Mouse (Mus musculus) neural tube, embryonic 12.5 days (tissue): ENCODE data around the gene Alms1. TPM values are rescaled to one million over a fixed set of nuclear protein-coding genes. Genes with fewer than 3 reads are reported as not detected.

ENCODE experiments used
- ATAC-seq: fragments of 200-750 bp; cut with Nextera tagmentation; 2 replicates; pipeline ENCODE4 v1.8.0; 2017; ENCODE audit warnings: low read depth, mild to moderate bottlenecking, moderate TSS enrichment, moderate library complexity; ENCODE audit not compliant: low FRiP score
- H3K27ac ChIP-seq: fragments of 300-500 bp; sonication (generic); 2 replicates; pipeline ENCODE4 v1.5.1; 2016
- H3K27me3 ChIP-seq: fragments of 300-500 bp; sonication (generic); replicated peaks from 2 replicates; pipeline ENCODE4 v1.6.1; 2016; ENCODE audit warnings: mild to moderate bottlenecking
- H3K36me3 ChIP-seq: fragments of 300-500 bp; sonication (generic); 2 replicates; pipeline ENCODE4 v1.6.1; 2016; ENCODE audit warnings: mild to moderate bottlenecking
- H3K4me1 ChIP-seq: fragments of 300-500 bp; sonication (generic); 2 replicates; pipeline ENCODE4 v1.6.1; 2016
- H3K4me2 ChIP-seq: fragments of 300-500 bp; sonication (generic); replicated peaks from 2 replicates; pipeline ENCODE4 v1.6.1; 2016; ENCODE audit warnings: mild to moderate bottlenecking
- H3K4me3 ChIP-seq: fragments of 300-500 bp; sonication (generic); 2 replicates; pipeline ENCODE4 v1.5.1; 2016
- H3K9ac ChIP-seq: fragments of 300-500 bp; sonication (generic); 2 replicates; pipeline ENCODE4 v1.6.1; 2016; ENCODE audit warnings: mild to moderate bottlenecking
- H3K9me3 ChIP-seq: fragments of 300-500 bp; sonication (generic); 2 replicates; pipeline ENCODE4 v1.6.1; 2016; ENCODE audit warnings: mild to moderate bottlenecking
- WGBS: fragments of 180-500 bp; shearing (Covaris S2); methylation state at CpG from one replicate; pipeline ENCODE4 v1.1.7; 2016; 5-methylcytosine and 5-hydroxymethylcytosine counted together
- polyA plus RNA-seq: library from polyadenylated mRNA; unstranded; fragments of >200 nt; fragmentation: Nextera tagmentation; extraction: Ambion mirVana; gene quantifications from 2 replicates; pipeline ENCODE4 v1.2.1, GENCODE M21; 2016

Gene Alms1
- polyA plus RNA-seq = 5.9 and 6.7 TPM in 2 replicates

DNA sequence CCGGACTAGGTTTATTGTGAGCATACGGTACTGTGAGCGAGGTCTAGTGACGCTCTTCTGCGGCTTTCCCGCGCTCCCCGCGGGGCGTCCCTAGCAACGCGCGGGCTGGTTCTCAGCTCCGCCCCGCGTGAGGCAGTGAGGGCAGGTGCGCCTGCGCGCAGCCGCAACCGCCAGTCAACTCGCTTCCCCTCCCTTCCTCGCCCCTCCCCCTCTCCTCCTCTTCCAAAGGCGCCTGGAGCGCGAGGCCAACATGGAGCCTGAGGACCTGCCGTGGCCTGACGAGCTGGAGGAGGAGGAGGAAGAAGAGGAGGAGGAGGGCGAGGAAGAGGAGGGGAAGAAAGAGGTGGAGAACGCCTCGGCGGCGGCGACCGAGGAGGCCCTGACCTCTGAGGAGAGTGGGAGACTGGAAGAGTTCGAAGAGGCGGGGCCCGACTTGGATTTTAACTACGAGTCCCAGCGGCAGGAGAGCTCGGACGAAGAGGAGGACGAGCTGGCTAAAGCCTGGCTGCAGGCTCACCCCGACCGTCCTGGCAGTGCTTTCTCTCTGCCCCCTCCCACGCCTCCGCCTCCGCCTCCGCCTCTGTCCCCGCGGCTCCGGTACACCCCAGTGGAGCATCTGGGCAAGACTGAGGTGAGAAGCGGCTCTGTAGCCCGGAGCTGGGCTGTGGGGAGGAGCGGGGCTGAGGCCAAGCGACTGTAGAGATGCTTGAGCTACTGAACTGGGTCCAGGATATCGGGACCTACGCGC, at the start of gene Alms1:
Gene Alms1 (plus strand): TSS at position 136 of the 748 bp plus-strand sequence.
- peak within 1 kb of the TSS; percentile 85 for H3K27ac ChIP-seq
- peak within 1 kb of the TSS; percentile 86 for H3K9ac ChIP-seq
- no peaks in the 10 kb centered on the region for H3K27me3 ChIP-seq
- no peaks in the 10 kb centered on the region for H3K36me3 ChIP-seq
- ATAC-seq = peak; percentile 96
- peaks cover 20% of the 10 kb centered on the region for H3K4me1 ChIP-seq
- peak within 1 kb of the TSS; percentile 75 for H3K4me2 ChIP-seq
- under 1% methylated on average over 55 of the region's 59 CpGs for whole genome bisulfite sequencing
- peak within 1 kb of the TSS; percentile 89 for H3K4me3 ChIP-seq
- H3K9me3 ChIP-seq = no peaks in the 10 kb centered on the region

DNA sequence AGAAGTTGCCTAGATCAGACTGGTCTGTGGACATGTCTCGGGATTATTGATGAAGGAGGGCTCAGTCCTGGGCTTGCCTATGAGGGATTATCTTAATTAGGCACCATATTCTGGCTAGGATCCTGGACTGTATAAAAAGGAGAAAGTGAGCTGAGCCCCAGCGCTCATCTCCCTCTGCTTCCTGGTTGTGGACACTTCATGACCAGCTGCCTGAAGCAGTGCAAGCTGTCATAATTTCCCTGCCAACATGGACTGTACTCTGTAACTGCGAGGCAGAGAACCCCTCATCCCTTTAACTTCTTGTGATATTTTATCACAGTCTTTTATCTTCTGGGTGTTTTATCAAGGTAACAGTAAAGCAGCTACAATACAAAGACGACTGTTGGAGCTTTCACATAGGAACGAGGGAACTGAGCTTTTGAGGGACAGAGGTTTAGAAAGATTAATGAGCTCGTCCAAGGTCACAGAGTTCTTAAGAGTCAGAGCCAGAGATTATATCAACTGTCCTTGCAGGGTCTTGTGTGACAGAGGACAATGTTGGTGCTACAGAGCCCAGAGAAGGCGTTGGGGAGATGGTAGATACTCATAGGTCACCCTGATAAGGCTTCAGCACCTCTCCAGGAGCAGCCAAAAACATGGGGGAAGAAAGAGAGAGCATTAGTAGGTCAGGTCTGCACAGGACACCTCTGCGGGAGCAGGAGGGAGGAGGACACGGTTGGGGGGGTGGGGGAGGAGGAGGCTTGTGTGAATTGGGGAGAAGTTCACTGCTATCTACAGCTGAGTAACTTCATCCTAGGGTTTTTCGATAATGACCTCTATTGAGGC, 43.8 kb upstream of the Alms1 start:
- WGBS = 81% methylated on average over 10 of the region's 10 CpGs
- no peak overlapping the region for H3K4me2 ChIP-seq
- H3K27me3 ChIP-seq = no peaks in the 10 kb centered on the region
- no peak overlapping the region for H3K27ac ChIP-seq
- H3K36me3 ChIP-seq = no peaks in the 10 kb centered on the region
- ATAC-seq = no peak
- no peaks in the 10 kb centered on the region for H3K4me1 ChIP-seq
- no peak overlapping the region for H3K4me3 ChIP-seq
- H3K9me3 ChIP-seq = no peaks in the 10 kb centered on the region
- H3K9ac ChIP-seq = no peak overlapping the region

DNA sequence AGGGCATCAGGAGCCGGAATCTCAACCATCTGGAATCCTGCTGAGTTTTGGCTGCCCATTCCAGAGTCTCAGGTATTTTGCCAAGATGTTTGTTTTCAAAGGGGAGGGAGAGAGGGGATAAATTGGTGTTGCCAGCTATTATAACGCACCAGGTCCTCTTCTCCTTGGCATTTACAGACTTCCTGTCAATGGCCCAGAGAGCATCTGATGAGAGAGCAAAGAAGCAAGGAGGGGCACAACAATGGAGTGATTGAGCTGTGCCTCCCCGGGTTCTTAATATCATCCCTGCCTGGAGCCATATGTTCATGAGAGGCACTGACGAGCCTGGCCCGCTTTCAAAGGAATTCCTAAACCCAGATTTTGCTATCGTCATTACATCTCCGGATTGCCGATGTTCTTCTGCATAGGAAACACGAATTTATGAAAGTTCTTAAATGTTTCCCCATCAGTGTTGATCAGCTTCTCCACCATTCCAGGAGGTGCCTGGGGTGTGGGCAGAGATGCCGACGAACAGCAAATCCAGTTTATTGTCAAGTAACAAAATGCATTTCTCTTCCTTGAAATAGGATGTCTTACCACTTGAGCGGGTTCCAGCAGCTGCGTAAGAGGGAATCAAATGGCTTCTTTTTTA, 43.0 kb upstream of the Alms1 start:
- H3K27ac ChIP-seq = no peak overlapping the region
- H3K4me3 ChIP-seq = no peak overlapping the region
- WGBS = 73% methylated on average over 13 of the region's 13 CpGs
- no peak for ATAC-seq
- H3K4me1 ChIP-seq = no peaks in the 10 kb centered on the region
- no peaks in the 10 kb centered on the region for H3K27me3 ChIP-seq
- no peaks in the 10 kb centered on the region for H3K9me3 ChIP-seq
- no peak overlapping the region for H3K9ac ChIP-seq
- no peak overlapping the region for H3K4me2 ChIP-seq
- H3K36me3 ChIP-seq = no peaks in the 10 kb centered on the region

DNA sequence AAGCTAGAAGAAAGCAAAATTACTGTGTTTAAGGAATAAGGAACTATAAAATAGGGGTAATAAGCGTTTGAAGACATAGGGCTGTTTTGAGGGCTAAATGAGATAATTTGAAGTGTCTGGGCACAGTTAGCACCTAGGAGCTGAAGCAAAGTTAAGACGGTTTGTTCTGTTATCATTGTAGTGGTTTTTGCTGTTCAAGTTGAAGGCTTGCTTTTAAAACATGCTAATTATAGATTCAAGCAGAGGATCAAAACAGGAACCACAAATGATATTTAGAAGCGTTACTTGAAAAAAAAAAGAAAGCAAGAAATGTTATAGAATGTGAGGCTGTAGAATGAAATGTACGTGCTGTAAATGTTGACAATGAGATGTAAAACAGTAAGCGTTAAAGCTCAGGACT, 39.7 kb upstream of the Alms1 start:
- Histone ChIP-seq H3K4me3 (no peak overlapping the region), H3K4me1 (no peaks in the 10 kb centered on the region), H3K27me3 (no peaks in the 10 kb centered on the region), H3K36me3 (no peaks in the 10 kb centered on the region), H3K9me3 (no peaks in the 10 kb centered on the region), H3K27ac (no peak overlapping the region), H3K4me2 (no peak overlapping the region), H3K9ac (no peak overlapping the region)
- WGBS = 87% methylated on average over 5 of the region's 5 CpGs
- ATAC-seq = no peak

GRCm38 (mm10) chr6:85562374-85562773, 25.0 kb upstream of the Alms1 start:
- Histone ChIP-seq H3K9ac (no peak overlapping the region), H3K4me2 (no peak overlapping the region), H3K27ac (no peak overlapping the region), H3K27me3 (no peaks in the 10 kb centered on the region), H3K4me3 (no peak overlapping the region), H3K9me3 (no peaks in the 10 kb centered on the region), H3K36me3 (no peaks in the 10 kb centered on the region), H3K4me1 (no peaks in the 10 kb centered on the region)
- 33% methylated on average over 1 of the region's 1 CpGs for WGBS
- no peak for ATAC-seq

DNA sequence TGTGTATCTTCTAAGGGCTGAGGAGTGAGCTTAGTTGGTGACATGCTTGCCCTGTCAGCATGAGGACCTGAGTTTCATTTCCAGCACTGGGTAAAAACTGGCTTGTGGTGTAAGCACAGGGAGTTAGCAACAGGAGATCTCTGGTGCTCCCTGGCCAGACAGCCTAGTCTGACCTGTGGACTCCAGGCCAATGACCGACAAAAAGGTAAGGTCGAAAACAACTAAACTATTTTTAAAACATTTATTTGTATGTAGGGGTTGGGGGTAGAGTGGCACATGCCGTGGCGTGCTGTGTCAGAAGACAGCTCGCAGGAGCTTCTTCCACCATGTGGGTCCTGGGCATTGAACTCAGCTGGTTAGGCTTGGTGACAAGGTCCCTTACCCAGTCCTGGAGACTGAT, 14.5 kb upstream of the Alms1 start:
- no peak for ATAC-seq
- WGBS = 92% methylated on average over 5 of the region's 5 CpGs
- no peak overlapping the region for H3K9ac ChIP-seq

GRCm38 (mm10) chr6:85581688-85582087, 5.6 kb upstream of the Alms1 start:
- H3K4me1 ChIP-seq = no peaks in the 10 kb centered on the region
- ATAC-seq = no peak
- no peaks in the 10 kb centered on the region for H3K36me3 ChIP-seq
- WGBS = 92% methylated on average over 5 of the region's 5 CpGs
- no peaks in the 10 kb centered on the region for H3K9me3 ChIP-seq
- no peak overlapping the region for H3K4me2 ChIP-seq
- no peak overlapping the region for H3K4me3 ChIP-seq
- H3K27ac ChIP-seq = no peak overlapping the region
- H3K27me3 ChIP-seq = no peaks in the 10 kb centered on the region
- H3K9ac ChIP-seq = no peak overlapping the region

More for the DNA sequence above, 14.5 kb upstream of the Alms1 start:
- H3K4me3 ChIP-seq = no peak overlapping the region
- no peaks in the 10 kb centered on the region for H3K36me3 ChIP-seq
- H3K4me2 ChIP-seq = no peak overlapping the region
- no peak overlapping the region for H3K27ac ChIP-seq
- H3K27me3 ChIP-seq = no peaks in the 10 kb centered on the region
- H3K9me3 ChIP-seq = no peaks in the 10 kb centered on the region
- H3K4me1 ChIP-seq = no peaks in the 10 kb centered on the region

- WGBS = 93% methylated on average over 4 of the region's 4 CpGs
- H3K9ac ChIP-seq = no peak overlapping the region
- no peak overlapping the region for H3K4me3 ChIP-seq
- no peaks in the 10 kb centered on the region for H3K9me3 ChIP-seq
- no peaks in the 10 kb centered on the region for H3K27me3 ChIP-seq
- no peak overlapping the region for H3K4me2 ChIP-seq
- H3K4me1 ChIP-seq = peaks cover 13% of the 10 kb centered on the region
- no peak overlapping the region for H3K27ac ChIP-seq
- H3K36me3 ChIP-seq = no peaks in the 10 kb centered on the region
- ATAC-seq = no peak
These were observed 2.7 kb upstream of the Alms1 start for GRCm38 (mm10) chr6:85584612-85585011.

DNA sequence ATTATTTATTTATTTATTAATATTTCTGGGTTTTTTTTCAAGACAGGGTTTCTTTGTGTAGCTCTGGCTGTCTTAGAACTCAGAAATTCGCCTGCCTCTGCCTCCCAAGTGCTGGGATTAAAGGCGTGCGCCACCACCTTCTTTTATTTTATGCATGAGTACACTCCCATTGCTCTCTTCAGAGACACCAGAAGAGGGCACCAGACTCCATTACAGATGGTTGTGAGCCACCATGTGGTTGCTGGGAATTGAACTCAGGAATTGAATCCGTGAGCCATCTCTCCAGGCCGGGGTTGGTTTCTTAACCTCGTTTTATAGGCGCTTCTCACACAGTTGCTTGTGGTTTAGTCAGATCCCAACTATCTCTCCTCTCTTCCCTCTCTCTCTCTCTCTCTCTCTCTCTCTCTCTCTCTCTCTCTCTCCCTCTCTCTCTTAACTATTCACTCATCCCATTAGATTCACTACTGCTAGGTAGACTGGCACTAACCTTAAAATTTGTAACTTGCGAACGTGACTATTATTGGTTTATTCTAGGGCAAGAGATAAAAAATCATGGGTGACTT, 445 bp upstream of the Alms1 start:
- H3K9ac ChIP-seq = no peak overlapping the region
- H3K27me3 ChIP-seq = no peaks in the 10 kb centered on the region
- no peaks in the 10 kb centered on the region for H3K36me3 ChIP-seq
- 30% methylated on average over 9 of the region's 9 CpGs for WGBS
- peaks cover 20% of the 10 kb centered on the region for H3K4me1 ChIP-seq
- peak overlapping the region; percentile 89 for H3K4me3 ChIP-seq
- peak overlapping the region; percentile 75 for H3K4me2 ChIP-seq
- ATAC-seq = no peak
- H3K9me3 ChIP-seq = no peaks in the 10 kb centered on the region
- no peak overlapping the region for H3K27ac ChIP-seq

GRCm38 (mm10) chr6:85588164-85588563, 833 bp downstream of the Alms1 start:
- Histone ChIP-seq H3K27me3 (no peaks in the 10 kb centered on the region), H3K27ac (peak overlapping the region; percentile 85), H3K36me3 (no peaks in the 10 kb centered on the region), H3K4me3 (peak overlapping the region; percentile 89), H3K4me2 (peak overlapping the region; percentile 75), H3K4me1 (peaks cover 20% of the 10 kb centered on the region), H3K9me3 (no peaks in the 10 kb centered on the region), H3K9ac (peak overlapping the region; percentile 86)
- peak; percentile 11; the same call in 1 of the 2 replicates for ATAC-seq
- WGBS = under 1% methylated on average over 10 of the region's 10 CpGs

- peak overlapping the region; percentile 86 for H3K9ac ChIP-seq
- no peaks in the 10 kb centered on the region for H3K9me3 ChIP-seq
- H3K4me2 ChIP-seq = peak overlapping the region; percentile 75
- ATAC-seq = no peak
- 10% methylated on average over 4 of the region's 4 CpGs for WGBS
- peaks cover 20% of the 10 kb centered on the region for H3K4me1 ChIP-seq
- no peak overlapping the region for H3K27ac ChIP-seq
- peak overlapping the region; percentile 89 for H3K4me3 ChIP-seq
- no peaks in the 10 kb centered on the region for H3K36me3 ChIP-seq
- no peaks in the 10 kb centered on the region for H3K27me3 ChIP-seq
These were observed 1.2 kb downstream of the Alms1 start for GRCm38 (mm10) chr6:85588568-85588967.

GRCm38 (mm10) chr6:85590116-85590515, 2.8 kb downstream of the Alms1 start:
- H3K36me3 ChIP-seq = no peaks in the 10 kb centered on the region
- no peaks in the 10 kb centered on the region for H3K9me3 ChIP-seq
- 66% methylated on average over 2 of the region's 2 CpGs for WGBS
- no peaks in the 10 kb centered on the region for H3K27me3 ChIP-seq
- H3K4me3 ChIP-seq = no peak overlapping the region
- H3K4me2 ChIP-seq = peak overlapping the region; percentile 75; the same call in 1 of the 2 replicates
- H3K9ac ChIP-seq = no peak overlapping the region
- no peak overlapping the region for H3K27ac ChIP-seq
- no peak for ATAC-seq
- peaks cover 20% of the 10 kb centered on the region for H3K4me1 ChIP-seq
